Mouse (Mus musculus) hindbrain, embryonic 13.5 days (tissue): ENCODE results near the gene Kif3c. TPM values are rescaled to one million over a fixed set of nuclear protein-coding genes. Genes with fewer than 3 reads are reported as not detected.
"Not testable (repeated sequence)": the region's sequence is repeated elsewhere in the genome, so short reads cannot be mapped to it uniquely, and the experiment has no call there.

ENCODE experiments used
- ATAC-seq: fragments of 200-750 bp; cut with Nextera tagmentation; 2 replicates; pipeline ENCODE4 v1.8.0; 2017; ENCODE audit warnings: moderate TSS enrichment; ENCODE audit not compliant: low FRiP score
- H3K27ac ChIP-seq: fragments of 300-500 bp; sonication (generic); 2 replicates; pipeline ENCODE4 v1.5.1; 2015; ENCODE audit warnings: inconsistent platforms, mild to moderate bottlenecking, moderate library complexity
- H3K27me3 ChIP-seq: fragments of 300-500 bp; sonication (generic); 2 replicates; pipeline ENCODE4 v1.6.1; 2015; ENCODE audit warnings: mild to moderate bottlenecking, inconsistent platforms
- H3K36me3 ChIP-seq: fragments of 300-500 bp; sonication (generic); 2 replicates; pipeline ENCODE4 v1.6.1; 2015; ENCODE audit warnings: mild to moderate bottlenecking, inconsistent platforms
- H3K4me1 ChIP-seq: fragments of 300-500 bp; sonication (generic); replicated peaks from 2 replicates; pipeline ENCODE4 v1.6.1; 2015; ENCODE audit warnings: inconsistent platforms
- H3K4me2 ChIP-seq: fragments of 300-500 bp; sonication (generic); 2 replicates; pipeline ENCODE4 v1.6.1; 2015; ENCODE audit warnings: inconsistent platforms, mild to moderate bottlenecking, moderate library complexity
- H3K4me3 ChIP-seq: fragments of 300-500 bp; sonication (generic); 2 replicates; pipeline ENCODE4 v1.5.1; 2015; ENCODE audit warnings: mild to moderate bottlenecking, inconsistent platforms
- H3K9ac ChIP-seq: fragments of 300-500 bp; sonication (generic); 2 replicates; pipeline ENCODE4 v1.6.1; 2015; ENCODE audit warnings: mild to moderate bottlenecking, inconsistent platforms
- H3K9me3 ChIP-seq: fragments of 300-500 bp; sonication (generic); 2 replicates; pipeline ENCODE4 v1.6.1; 2016; ENCODE audit warnings: inconsistent platforms
- WGBS: fragments of 180-500 bp; shearing (Covaris S2); methylation state at CpG from one replicate; pipeline ENCODE4 v1.1.7; 2015; 5-methylcytosine and 5-hydroxymethylcytosine counted together
- polyA plus RNA-seq: library from polyadenylated mRNA; unstranded; fragments of >200 nt; fragmentation: Nextera tagmentation; extraction: Ambion mirVana; gene quantifications from 2 replicates; pipeline ENCODE4 v1.2.1, GENCODE M21; 2015

The Kif3c gene
- polyA plus RNA-seq, 1 experiment from 2014 or later, result 80.7 TPM

DNA sequence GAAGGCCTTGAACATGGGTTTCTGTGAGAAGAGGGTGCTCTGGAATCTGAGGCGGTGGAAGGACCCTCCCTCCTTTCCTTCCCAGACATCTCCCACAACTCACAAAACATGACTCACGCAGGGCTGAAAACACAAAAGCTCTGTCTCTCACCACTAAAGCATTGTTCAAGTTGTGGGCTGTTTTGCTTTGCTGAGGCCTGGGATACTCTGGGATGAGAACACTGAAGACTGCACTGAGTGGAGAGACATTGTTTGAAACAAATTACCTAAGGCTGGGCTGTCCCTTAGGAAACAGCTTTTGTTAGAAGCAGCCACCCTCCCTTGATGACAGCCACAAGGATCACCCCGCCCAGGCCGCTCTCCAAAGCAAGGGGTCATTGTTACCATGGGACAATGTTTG is 28.2 kb downstream of the Kif3c start:
- Histone ChIP-seq H3K36me3 (peaks cover 84% of the 10 kb centered on the region), H3K4me1 (no peaks in the 10 kb centered on the region), H3K9me3 (no peaks in the 10 kb centered on the region), H3K27ac (no peak overlapping the region), H3K9ac (no peak overlapping the region), H3K27me3 (no peaks in the 10 kb centered on the region), H3K4me2 (no peak overlapping the region), H3K4me3 (no peak overlapping the region)
- WGBS, result 63% methylated on average over 4 of the region's 4 CpGs
- ATAC-seq, result no peak

DNA sequence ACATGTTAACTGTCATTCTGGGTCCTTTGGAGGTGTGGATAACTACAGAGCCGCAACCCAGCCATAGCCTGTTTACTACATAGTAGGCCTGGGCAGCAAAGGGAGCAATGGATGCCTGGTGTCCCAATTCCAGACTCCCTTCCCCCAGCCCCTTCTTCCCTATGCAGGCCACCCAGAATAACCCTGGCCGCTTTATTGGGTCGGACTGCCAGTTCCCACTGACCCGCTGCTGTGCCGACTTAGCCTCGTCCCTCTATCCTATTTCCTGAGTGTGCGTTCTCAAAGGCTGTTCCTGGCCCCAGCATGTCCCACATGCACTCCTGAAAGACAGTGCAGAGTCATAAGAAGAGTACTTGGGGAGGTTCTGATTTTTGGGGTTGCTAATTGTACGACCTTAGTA is 32.0 kb downstream of the Kif3c start:
- Histone ChIP-seq H3K4me1 (no peaks in the 10 kb centered on the region), H3K4me3 (no peak overlapping the region), H3K9ac (no peak overlapping the region), H3K9me3 (no peaks in the 10 kb centered on the region), H3K4me2 (no peak overlapping the region), H3K27me3 (no peaks in the 10 kb centered on the region), H3K36me3 (peaks cover 84% of the 10 kb centered on the region), H3K27ac (no peak overlapping the region)
- ATAC-seq, result no peak
- WGBS, result 94% methylated on average over 8 of the region's 8 CpGs

DNA sequence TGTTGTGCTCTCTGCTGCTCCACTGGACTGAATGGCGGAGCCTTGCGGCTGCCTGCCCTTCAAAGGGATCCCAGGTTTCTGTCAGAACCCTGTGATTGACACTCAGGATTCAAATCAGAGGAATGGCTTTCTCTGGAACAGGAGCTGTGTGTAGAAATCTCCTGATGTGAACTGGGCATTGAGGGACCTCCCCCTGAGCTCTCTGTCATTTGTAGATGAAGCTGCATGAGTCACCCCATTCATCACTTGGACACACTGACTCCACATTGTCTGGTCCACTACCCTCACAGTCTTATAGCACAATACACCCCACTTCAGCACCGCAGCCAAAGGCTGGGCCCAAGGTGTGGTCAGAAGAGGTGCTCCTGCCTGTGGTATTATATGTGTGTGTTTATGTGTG is 40.7 kb downstream of the Kif3c start:
- not testable (repeated sequence) for H3K27ac ChIP-seq, ATAC-seq, H3K9me3 ChIP-seq, H3K27me3 ChIP-seq, H3K4me2 ChIP-seq, H3K4me1 ChIP-seq, H3K9ac ChIP-seq, H3K4me3 ChIP-seq
- 44% methylated on average over 3 of the region's 3 CpGs for WGBS
- peaks cover 51% of the 10 kb centered on the region for H3K36me3 ChIP-seq

DNA sequence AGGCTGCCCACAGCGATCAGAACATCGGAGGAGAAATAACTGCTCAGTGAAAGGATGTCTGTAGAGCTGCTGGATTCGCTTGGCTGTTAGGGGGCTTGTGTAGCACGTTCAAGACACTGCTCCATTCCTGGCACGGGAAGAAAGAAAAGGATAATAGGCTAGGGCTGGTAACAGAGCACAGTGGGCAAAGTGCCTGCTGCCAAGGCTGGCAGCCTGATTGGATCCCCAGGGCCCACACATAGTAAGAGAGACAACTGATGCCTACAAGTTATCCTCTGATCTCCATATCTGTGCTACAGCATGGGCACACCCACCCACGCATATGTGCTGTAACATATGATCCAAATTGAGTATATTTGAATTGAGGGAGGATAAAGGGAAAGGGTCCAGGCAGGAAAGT is 41.7 kb downstream of the Kif3c start:
- Histone ChIP-seq H3K4me1 (no peaks in the 10 kb centered on the region), H3K9me3 (no peaks in the 10 kb centered on the region), H3K27me3 (no peaks in the 10 kb centered on the region), H3K4me2 (no peak overlapping the region), H3K36me3 (peaks cover 42% of the 10 kb centered on the region), H3K27ac (no peak overlapping the region), H3K4me3 (no peak overlapping the region), H3K9ac (no peak overlapping the region)
- 84% methylated on average over 6 of the region's 6 CpGs for WGBS
- ATAC-seq, result no peak

DNA sequence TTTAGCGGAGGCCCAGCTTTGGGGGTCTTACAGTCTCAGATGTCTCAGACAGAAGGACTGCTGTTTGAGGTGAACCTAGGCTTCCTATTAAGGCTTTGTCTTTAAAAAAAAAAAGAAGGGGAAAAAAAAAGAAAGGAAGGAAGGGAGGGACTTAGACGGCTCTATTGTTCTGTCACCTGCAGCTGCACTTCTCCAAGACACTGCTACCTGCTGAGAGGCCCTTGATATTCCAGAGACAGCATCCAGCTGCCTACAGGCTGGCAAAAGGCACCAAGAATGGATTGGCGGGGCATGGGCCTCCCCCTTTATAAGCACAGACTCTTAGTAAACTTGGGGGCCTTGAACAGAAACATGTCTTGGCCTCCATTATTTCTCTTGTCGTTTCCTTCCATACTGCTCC is 50.0 kb downstream of the Kif3c start:
- H3K9ac ChIP-seq, result no peak overlapping the region
- H3K4me3 ChIP-seq, result no peak overlapping the region
- H3K27me3 ChIP-seq, result no peaks in the 10 kb centered on the region
- no peak overlapping the region for H3K27ac ChIP-seq
- H3K36me3 ChIP-seq, result peaks cover 21% of the 10 kb centered on the region
- no peak for ATAC-seq
- H3K4me2 ChIP-seq, result no peak overlapping the region
- H3K4me1 ChIP-seq, result no peaks in the 10 kb centered on the region
- H3K9me3 ChIP-seq, result no peaks in the 10 kb centered on the region
- 90% methylated on average over 4 of the region's 4 CpGs for WGBS

DNA sequence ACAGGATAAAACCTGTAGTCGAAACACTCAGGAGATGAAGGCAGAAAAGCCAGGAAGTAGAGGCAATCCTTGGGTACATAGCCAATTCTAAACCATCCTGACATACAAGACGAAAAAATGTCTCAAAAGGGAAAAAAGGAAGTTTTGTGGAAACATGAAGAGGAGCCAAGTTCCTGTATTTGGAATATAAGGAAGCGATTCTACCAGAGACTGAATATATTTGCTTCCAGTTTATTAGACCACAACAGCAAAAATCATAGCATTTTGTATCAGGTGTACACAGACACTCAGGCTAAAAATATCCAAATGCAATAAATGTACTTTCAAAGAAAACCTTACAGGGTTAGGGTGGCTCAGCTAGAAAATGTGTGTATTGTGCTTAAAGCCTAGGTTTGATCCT is 53.8 kb downstream of the Kif3c start:
- no peak overlapping the region for H3K4me3 ChIP-seq
- no peaks in the 10 kb centered on the region for H3K9me3 ChIP-seq
- H3K27ac ChIP-seq, result no peak overlapping the region
- WGBS, result 94% methylated on average over 3 of the region's 3 CpGs
- H3K4me2 ChIP-seq, result no peak overlapping the region
- H3K27me3 ChIP-seq, result no peaks in the 10 kb centered on the region
- H3K4me1 ChIP-seq, result no peaks in the 10 kb centered on the region
- no peak overlapping the region for H3K9ac ChIP-seq
- ATAC-seq, result no peak
- peaks cover 42% of the 10 kb centered on the region for H3K36me3 ChIP-seq

DNA sequence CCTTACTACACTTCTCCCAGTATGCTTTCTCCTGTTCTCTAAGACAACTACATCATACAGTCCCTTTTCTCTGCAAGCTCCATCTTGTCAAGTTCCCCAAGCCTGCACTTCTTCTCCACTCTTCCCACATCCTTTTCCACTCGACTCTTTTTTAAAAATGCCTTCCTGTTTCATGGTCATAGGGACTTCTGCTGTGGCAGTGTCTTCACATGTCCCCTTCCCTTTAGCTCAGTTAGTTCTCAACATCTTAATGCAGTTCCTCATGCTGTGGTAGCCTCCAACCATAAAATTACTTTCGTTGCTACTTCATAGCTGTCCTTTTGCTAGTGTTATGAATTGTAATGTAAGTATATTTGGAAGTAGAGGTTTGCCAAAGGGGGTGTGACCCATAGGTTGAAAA is 55.6 kb downstream of the Kif3c start:
- no peak for ATAC-seq
- H3K9me3 ChIP-seq, result no peaks in the 10 kb centered on the region
- H3K4me1 ChIP-seq, result peaks cover 16% of the 10 kb centered on the region
- no peak overlapping the region for H3K4me2 ChIP-seq
- peaks cover 38% of the 10 kb centered on the region for H3K36me3 ChIP-seq
- 87% methylated on average over 2 of the region's 2 CpGs for WGBS
- H3K9ac ChIP-seq, result no peak overlapping the region
- no peak overlapping the region for H3K4me3 ChIP-seq
- H3K27me3 ChIP-seq, result no peaks in the 10 kb centered on the region
- H3K27ac ChIP-seq, result no peak overlapping the region

DNA sequence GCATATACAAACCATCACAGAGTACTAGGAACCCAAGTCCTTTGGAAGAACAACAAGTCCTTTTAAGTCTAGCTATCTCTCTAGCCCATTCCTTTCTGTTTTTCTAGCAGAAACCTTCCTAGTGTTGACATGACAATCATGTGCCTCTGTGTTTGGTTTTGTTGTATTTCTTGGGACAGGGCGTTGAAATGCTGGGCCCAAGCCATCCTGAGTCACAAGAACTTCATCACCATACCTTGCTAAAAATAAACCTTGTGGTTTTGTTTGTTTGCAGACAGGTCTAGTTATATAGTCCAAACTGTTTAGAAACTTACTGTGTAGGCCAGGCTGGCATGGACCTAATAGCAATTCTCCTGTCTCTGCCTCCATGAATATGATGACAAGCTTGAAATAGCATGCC is 57.9 kb downstream of the Kif3c start:
- Histone ChIP-seq H3K27me3 (no peaks in the 10 kb centered on the region), H3K4me1 (peaks cover 18% of the 10 kb centered on the region), H3K27ac (no peak overlapping the region), H3K9ac (no peak overlapping the region), H3K4me3 (no peak overlapping the region), H3K36me3 (peaks cover 23% of the 10 kb centered on the region), H3K4me2 (no peak overlapping the region), H3K9me3 (no peaks in the 10 kb centered on the region)
- no peak for ATAC-seq
- 98% methylated on average over 1 of the region's 1 CpGs for WGBS

DNA sequence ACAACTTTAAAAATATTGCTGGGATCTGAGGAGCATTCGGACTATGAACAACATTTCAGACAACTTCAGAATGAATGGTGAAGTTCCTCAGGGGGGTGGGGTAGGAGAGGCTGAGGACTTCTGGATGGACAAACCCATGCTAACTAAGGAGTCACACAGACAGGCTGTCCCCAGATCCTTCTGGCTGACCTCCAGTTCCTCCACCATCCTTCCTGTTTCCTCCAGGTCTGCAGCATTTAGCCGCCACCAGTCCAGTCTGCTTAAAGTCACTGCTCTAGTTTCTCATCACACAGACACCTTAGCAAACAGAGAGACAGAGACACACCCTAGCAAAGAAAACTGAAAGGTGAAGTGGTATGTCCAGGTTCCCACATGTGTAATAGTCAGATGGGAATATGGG is 59.2 kb downstream of the Kif3c start:
- H3K9ac ChIP-seq, result no peak overlapping the region
- no peak for ATAC-seq
- no peak overlapping the region for H3K4me3 ChIP-seq
- no peak overlapping the region for H3K27ac ChIP-seq
- H3K4me1 ChIP-seq, result peaks cover 23% of the 10 kb centered on the region
- no peak overlapping the region for H3K4me2 ChIP-seq
- no peaks in the 10 kb centered on the region for H3K9me3 ChIP-seq
- no peaks in the 10 kb centered on the region for H3K27me3 ChIP-seq
- peaks cover 21% of the 10 kb centered on the region for H3K36me3 ChIP-seq
- WGBS, result 92% methylated on average over 2 of the region's 2 CpGs

DNA sequence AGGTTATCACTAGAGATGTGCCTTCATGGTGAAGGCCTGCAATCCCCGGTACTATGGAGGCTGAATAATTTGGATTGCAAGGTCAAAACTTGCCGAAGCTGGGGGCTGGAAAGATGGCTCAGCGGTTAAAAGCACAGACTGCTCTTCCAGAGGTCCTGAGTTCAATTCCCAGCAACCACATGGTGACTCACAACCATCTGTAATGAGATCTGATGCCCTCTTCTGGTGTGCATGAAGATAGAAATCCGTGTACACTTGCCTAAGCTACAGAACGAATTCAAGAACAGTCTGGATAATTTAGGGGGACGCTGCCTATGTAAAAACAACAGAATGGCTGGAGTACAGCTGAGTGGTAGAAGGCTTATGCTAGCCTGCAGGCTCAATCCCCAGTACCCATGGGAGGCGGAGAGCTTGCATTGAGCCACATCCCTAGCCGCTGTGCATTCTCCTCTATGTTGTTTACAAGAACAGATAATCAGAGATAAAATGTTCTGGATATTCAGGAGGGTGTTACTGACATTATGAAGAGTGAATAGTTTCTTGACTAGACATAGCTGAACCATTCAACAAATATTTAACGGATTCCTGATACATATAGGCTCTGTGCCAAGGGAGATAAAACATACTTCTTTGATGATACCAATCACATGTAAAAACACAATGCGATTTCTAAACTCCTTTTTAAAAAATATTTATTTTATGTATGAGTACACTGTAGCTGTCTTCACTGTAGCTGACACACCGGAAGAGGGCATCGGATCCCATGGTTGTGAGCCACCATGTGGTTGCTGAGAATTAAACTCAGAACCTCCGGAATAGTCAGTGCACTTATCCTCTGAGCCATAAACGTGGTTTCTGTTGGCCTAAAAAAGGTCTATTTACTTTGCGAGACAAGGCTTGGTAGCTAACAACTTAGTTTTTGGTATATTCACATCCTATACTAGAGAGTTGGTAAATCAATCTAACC is 60.7 kb downstream of the Kif3c start:
- Histone ChIP-seq H3K27me3 (no peaks in the 10 kb centered on the region), H3K4me3 (peak overlapping the region; percentile 94), H3K4me2 (peak overlapping the region; percentile 68), H3K4me1 (peaks cover 26% of the 10 kb centered on the region), H3K9ac (peak overlapping the region; percentile 94), H3K9me3 (no peaks in the 10 kb centered on the region), H3K27ac (peak overlapping the region; percentile 96), H3K36me3 (peaks cover 21% of the 10 kb centered on the region)
- 45% methylated on average over 15 of the region's 15 CpGs for WGBS
- peak; percentile 55 for ATAC-seq

DNA sequence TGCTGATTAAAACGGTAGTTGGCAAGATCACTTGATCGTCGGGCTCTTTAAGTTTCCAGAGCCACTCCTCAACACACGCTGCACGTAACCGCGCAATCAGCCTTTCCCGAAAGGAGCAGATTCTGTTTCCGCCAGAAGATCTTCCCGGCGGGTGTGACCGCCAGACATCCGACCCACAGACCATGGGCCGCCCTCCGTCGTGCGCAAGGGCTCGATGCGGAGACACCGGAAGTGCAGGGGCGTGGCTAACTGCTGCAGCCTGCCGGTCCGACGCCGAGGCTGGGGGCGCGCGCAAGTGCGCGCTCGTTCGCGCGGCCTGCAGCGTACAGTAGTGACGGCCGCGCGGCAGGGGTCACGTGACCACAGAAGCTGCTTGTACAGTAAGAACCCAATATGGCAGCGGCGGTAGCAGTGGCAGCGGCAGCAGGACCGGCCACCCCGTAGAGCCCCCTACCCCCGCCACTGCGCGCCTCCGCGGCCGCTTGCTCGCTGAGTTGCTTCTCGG is 61.6 kb downstream of the Kif3c start, which contains the start of gene Asxl2:
Gene Asxl2 (plus strand): TSS at position 328 of the 505 bp plus-strand sequence.
- WGBS, result under 1% methylated on average over 53 of the region's 53 CpGs
- Histone ChIP-seq H3K27ac (peak within 1 kb of the TSS; percentile 96), H3K27me3 (no peaks in the 10 kb centered on the region), H3K4me2 (peak within 1 kb of the TSS; percentile 68), H3K4me1 (peaks cover 26% of the 10 kb centered on the region), H3K9me3 (no peaks in the 10 kb centered on the region), H3K9ac (peak within 1 kb of the TSS; percentile 94), H3K36me3 (peaks cover 13% of the 10 kb centered on the region), H3K4me3 (peak within 1 kb of the TSS; percentile 94)
- ATAC-seq, result peak; percentile 95

DNA sequence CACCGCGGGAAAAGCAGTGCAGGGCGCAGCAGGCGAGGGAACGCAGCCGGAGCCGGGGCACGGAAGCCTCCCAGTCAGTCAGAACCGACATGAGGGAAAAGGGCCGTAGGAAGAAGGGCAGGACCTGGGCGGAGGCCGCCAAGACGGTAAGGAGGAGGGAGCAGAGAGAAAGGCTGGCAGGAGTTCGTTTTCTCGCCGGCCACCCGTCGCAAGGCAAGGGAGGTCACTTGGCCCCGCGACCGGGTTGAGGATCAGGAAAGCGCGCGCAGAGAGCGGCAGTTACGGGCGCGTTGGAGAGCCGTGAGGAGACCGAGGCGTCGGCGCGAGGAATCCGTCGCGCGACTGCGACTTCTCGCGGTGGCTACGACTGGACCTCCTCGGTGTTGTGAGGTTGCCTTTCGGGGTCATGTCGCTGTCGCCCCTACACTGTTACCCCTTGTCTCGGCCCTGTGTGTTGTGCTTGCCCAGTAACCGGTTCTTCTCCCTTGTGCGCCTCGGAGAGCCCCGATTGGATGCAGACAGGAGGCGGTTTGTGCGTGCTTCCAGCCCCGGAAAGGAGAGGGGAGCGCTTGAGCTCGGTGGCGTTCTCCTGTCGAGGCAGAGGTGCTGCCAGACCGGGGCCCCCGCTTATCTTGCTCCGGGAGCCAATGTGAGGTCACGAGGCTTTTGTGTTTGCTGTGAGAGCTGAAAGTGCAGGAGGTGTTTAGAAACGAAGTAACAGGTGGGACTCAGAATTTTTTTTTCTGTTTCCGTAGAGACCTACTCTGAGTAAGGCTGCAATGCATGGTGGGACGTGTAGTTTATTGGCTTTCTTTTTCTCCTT is 62.3 kb downstream of the Kif3c start:
- Histone ChIP-seq H3K4me1 (peaks cover 26% of the 10 kb centered on the region), H3K9me3 (no peaks in the 10 kb centered on the region), H3K27me3 (no peaks in the 10 kb centered on the region), H3K4me2 (peak overlapping the region; percentile 68), H3K9ac (peak overlapping the region; percentile 94), H3K27ac (peak overlapping the region; percentile 96), H3K36me3 (peaks cover 8% of the 10 kb centered on the region), H3K4me3 (peak overlapping the region; percentile 94)
- ATAC-seq, result peak; percentile 71
- under 1% methylated on average over 65 of the region's 65 CpGs for WGBS
